Mouse (Mus musculus) brain, embryonic 14.5 days (tissue): ENCODE results near the gene Il7r.

Experiments
- CTCF ChIP-seq: fragments of 200-500 bp; IDR thresholded peaks from 2 replicates; pipeline ENCODE4 v1.5.1; 2012; ENCODE audit warnings: inconsistent platforms, mild to moderate bottlenecking, moderate library complexity, borderline replicate concordance; ENCODE audit not compliant: insufficient read depth, insufficient read length; ENCODE audit errors: extremely low read depth
- POLR2A ChIP-seq: fragments of 200-500 bp; IDR thresholded peaks from 2 replicates; pipeline ENCODE4 v1.6.1; 2012; ENCODE audit warnings: mild to moderate bottlenecking, inconsistent platforms, borderline replicate concordance; ENCODE audit not compliant: poor library complexity, insufficient read depth, insufficient read length, severe bottlenecking; ENCODE audit errors: extremely low read depth

DNA sequence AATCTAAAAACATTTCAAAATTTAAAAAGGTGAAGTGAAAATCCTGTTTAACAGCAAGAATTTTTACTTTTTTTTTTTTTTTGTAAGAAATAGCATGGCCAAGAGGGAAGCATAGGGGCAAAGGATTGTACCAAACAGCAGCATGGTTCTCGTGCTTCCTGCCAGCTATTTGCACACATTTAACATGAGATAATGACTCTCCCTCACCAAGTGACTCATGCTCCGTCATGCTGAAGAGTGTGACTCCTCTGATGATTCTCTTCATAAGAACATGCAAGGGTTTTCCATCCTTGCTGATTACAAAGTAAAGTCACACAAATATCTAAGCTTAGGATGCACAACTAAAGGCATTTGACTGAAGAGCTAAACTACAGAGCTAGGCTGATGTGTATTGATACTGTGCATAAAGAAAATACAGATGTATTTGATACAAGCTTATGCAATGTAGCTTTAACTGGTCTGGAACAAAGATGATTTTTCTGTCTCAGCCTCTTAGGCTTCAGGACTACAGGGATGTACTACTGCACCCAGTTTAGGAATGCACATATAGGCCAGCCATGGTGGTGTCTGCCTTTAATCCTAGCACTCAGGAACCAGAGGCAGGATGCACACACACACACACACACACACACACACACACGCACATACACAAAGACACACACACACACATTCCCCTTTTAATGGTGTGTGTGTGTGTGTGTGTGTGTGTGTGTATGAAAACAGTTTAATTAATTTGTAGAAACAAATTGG is 1.6 kb downstream of the Il7r start:
- TF ChIP-seq CTCF (no peak), POLR2A (no peak)
